Mouse (Mus musculus): ENCODE results near the gene Smim13. TPM values are rescaled to one million over a fixed set of nuclear protein-coding genes. Genes with fewer than 3 reads are reported as not detected.
A peak's percentile ranks its signal among the peaks of the same experiment; 100 is the strongest.
"Not testable (repeated sequence)": the region's sequence is repeated elsewhere in the genome, so short reads cannot be mapped to it uniquely, and the experiment has no call there.

Gene Smim13
- polyA plus RNA-seq, 1 experiment = 7.0 TPM

- WGBS = 62% methylated on average over 3 of the region's 3 CpGs
- Histone ChIP-seq H3K27ac (ENCODE audit: control insufficient read depth, insufficient read depth, low read depth, low read length, poor library complexity) (no peak overlapping the region), H3K4me1 (ENCODE audit: control insufficient read depth, insufficient read depth, low read length) (no peaks in the 10 kb centered on the region), H3K4me3 (replicated peaks; ENCODE audit: control insufficient read depth, low read depth, low read length) (no peak overlapping the region)
- TF ChIP-seq CTCF (IDR thresholded peaks at IDR 0.05; ENCODE audit: control insufficient read depth, insufficient read depth, low read length) = no peak
- TF ChIP-seq POLR2A (IDR thresholded peaks at IDR 0.05; ENCODE audit: borderline replicate concordance, control insufficient read depth, low read depth, low read length) = no peak
Measured at GRCm38 (mm10) chr13:41256962-41257361, 7.3 kb downstream of the Smim13 start.

- Histone ChIP-seq H3K4me1 (ENCODE audit: control insufficient read depth, insufficient read depth, low read length) (no peaks in the 10 kb centered on the region), H3K27ac (ENCODE audit: control insufficient read depth, insufficient read depth, low read depth, low read length, poor library complexity) (no peak overlapping the region), H3K4me3 (replicated peaks; ENCODE audit: control insufficient read depth, low read depth, low read length) (no peak overlapping the region)
- 80% methylated on average over 4 of the region's 4 CpGs for WGBS
- TF ChIP-seq POLR2A (IDR thresholded peaks at IDR 0.05; ENCODE audit: borderline replicate concordance, control insufficient read depth, low read depth, low read length) (no peak), CTCF (IDR thresholded peaks at IDR 0.05; ENCODE audit: control insufficient read depth, insufficient read depth, low read length) (no peak)
Measured at GRCm38 (mm10) chr13:41257851-41258250, 8.2 kb downstream of the Smim13 start.

- not testable (repeated sequence) for H3K4me3 ChIP-seq (replicated peaks; ENCODE audit: control insufficient read depth, low read depth, low read length); H3K4me1 ChIP-seq (ENCODE audit: control insufficient read depth, insufficient read depth, low read length); H3K27ac ChIP-seq (ENCODE audit: control insufficient read depth, insufficient read depth, low read depth, low read length, poor library complexity)
- WGBS = 86% methylated on average over 8 of the region's 8 CpGs
Measured at GRCm38 (mm10) chr13:41261617-41262016, 12.0 kb downstream of the Smim13 start.

- Histone ChIP-seq H3K27ac (ENCODE audit: control insufficient read depth, insufficient read depth, low read depth, low read length, poor library complexity) (no peak overlapping the region), H3K4me3 (replicated peaks; ENCODE audit: control insufficient read depth, low read depth, low read length) (no peak overlapping the region), H3K4me1 (ENCODE audit: control insufficient read depth, insufficient read depth, low read length) (no peaks in the 10 kb centered on the region)
- TF ChIP-seq POLR2A (IDR thresholded peaks at IDR 0.05; ENCODE audit: borderline replicate concordance, control insufficient read depth, low read depth, low read length) (no peak), CTCF (IDR thresholded peaks at IDR 0.05; ENCODE audit: control insufficient read depth, insufficient read depth, low read length) (no peak)
- WGBS = 42% methylated on average over 5 of the region's 5 CpGs
Measured at GRCm38 (mm10) chr13:41263304-41264006, 13.8 kb downstream of the Smim13 start.

GRCm38 (mm10) chr13:41267827-41268408 is 18.3 kb downstream of the Smim13 start:
- no peaks in the 10 kb centered on the region for H3K4me1 ChIP-seq (ENCODE audit: control insufficient read depth, insufficient read depth, low read length)
- TF ChIP-seq CTCF (IDR thresholded peaks at IDR 0.05; ENCODE audit: control insufficient read depth, insufficient read depth, low read length) (no peak), POLR2A (IDR thresholded peaks at IDR 0.05; ENCODE audit: borderline replicate concordance, control insufficient read depth, low read depth, low read length) (no peak)
- H3K4me3 ChIP-seq (replicated peaks; ENCODE audit: control insufficient read depth, low read depth, low read length) = no peak overlapping the region
- WGBS = 82% methylated on average over 7 of the region's 7 CpGs
- H3K27ac ChIP-seq (ENCODE audit: control insufficient read depth, insufficient read depth, low read depth, low read length, poor library complexity) = no peak overlapping the region

- H3K4me3 ChIP-seq (replicated peaks; ENCODE audit: control insufficient read depth, low read depth, low read length) = no peak within 1 kb of the TSS
- WGBS = 87% methylated on average over 10 of the region's 10 CpGs
- H3K27ac ChIP-seq (ENCODE audit: control insufficient read depth, insufficient read depth, low read depth, low read length, poor library complexity) = no peak within 1 kb of the TSS
- TF ChIP-seq CTCF (IDR thresholded peaks at IDR 0.05; ENCODE audit: control insufficient read depth, insufficient read depth, low read length) (no peak), POLR2A (IDR thresholded peaks at IDR 0.05; ENCODE audit: borderline replicate concordance, control insufficient read depth, low read depth, low read length) (no peak)
- H3K4me1 ChIP-seq (ENCODE audit: control insufficient read depth, insufficient read depth, low read length) = no peaks in the 10 kb centered on the region
Measured at GRCm38 (mm10) chr13:41273927-41274650, 24.4 kb downstream of the Smim13 start, which contains the start of gene Gm17364. Gm17364 (minus strand) TSS chr13:41273977.

GRCm38 (mm10) chr13:41280696-41281095 is 31.1 kb downstream of the Smim13 start:
- Histone ChIP-seq H3K27ac (ENCODE audit: control insufficient read depth, insufficient read depth, low read depth, low read length, poor library complexity) (no peak overlapping the region), H3K4me3 (replicated peaks; ENCODE audit: control insufficient read depth, low read depth, low read length) (no peak overlapping the region), H3K4me1 (ENCODE audit: control insufficient read depth, insufficient read depth, low read length) (no peaks in the 10 kb centered on the region)
- 74% methylated on average over 5 of the region's 5 CpGs for WGBS
- TF ChIP-seq POLR2A (IDR thresholded peaks at IDR 0.05; ENCODE audit: borderline replicate concordance, control insufficient read depth, low read depth, low read length) (no peak), CTCF (IDR thresholded peaks at IDR 0.05; ENCODE audit: control insufficient read depth, insufficient read depth, low read length) (no peak)

- peaks cover 2% of the 10 kb centered on the region; the same call in 1 of the 2 replicates for H3K4me1 ChIP-seq (ENCODE audit: control insufficient read depth, insufficient read depth, low read length)
- 15% methylated on average over 5 of the region's 5 CpGs for WGBS
- H3K27ac ChIP-seq (ENCODE audit: control insufficient read depth, insufficient read depth, low read depth, low read length, poor library complexity) = no peak overlapping the region
- TF ChIP-seq POLR2A (IDR thresholded peaks at IDR 0.05; ENCODE audit: borderline replicate concordance, control insufficient read depth, low read depth, low read length) = no peak
- peak; percentile 26; the same call in 1 of the 2 replicates for TF ChIP-seq CTCF (IDR thresholded peaks at IDR 0.05; ENCODE audit: control insufficient read depth, insufficient read depth, low read length)
- H3K4me3 ChIP-seq (replicated peaks; ENCODE audit: control insufficient read depth, low read depth, low read length) = no peak overlapping the region
Measured at GRCm38 (mm10) chr13:41283256-41283655, 33.6 kb downstream of the Smim13 start.

All from bone marrow, adult 2 months (tissue).